Mouse (Mus musculus) bone marrow macrophage, adult 2 months (primary cell): ENCODE results near the gene Rbpms2.

Source experiments
- CTCF ChIP-seq: IDR thresholded peaks from 2 replicates; pipeline ENCODE4 v1.5.1; 2012; ENCODE audit warnings: low read depth, mild to moderate bottlenecking, low read length, moderate library complexity
- POLR2A ChIP-seq: IDR thresholded peaks from 2 replicates; pipeline ENCODE4 v1.6.1; 2012; ENCODE audit warnings: mild to moderate bottlenecking, low read depth, low read length, borderline replicate concordance

DNA sequence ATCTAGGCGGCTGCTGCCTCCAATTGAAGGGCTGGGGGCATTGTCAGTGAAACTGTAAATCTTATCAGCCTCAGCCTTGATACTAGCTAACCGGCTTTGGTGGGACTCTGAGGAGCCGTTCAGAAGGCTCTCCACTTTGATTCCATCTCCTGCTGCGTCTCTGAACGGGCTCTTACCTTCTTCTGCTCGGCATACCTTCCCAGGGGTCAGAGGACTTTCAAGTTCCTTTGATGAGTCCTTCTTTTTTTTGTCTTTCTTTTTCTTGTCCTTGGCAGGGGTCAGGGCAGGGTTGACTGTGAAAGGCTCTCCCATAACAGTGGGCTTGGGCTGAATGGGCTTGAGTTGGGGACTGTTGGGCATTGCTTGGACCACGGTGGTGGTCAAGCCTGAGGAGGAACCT is 73.8 kb downstream of the Rbpms2 start:
- TF ChIP-seq CTCF = no peak
- no peak for TF ChIP-seq POLR2A
